ENCODE assay signal across 8 mouse cellular contexts in the genomic region with DNA sequence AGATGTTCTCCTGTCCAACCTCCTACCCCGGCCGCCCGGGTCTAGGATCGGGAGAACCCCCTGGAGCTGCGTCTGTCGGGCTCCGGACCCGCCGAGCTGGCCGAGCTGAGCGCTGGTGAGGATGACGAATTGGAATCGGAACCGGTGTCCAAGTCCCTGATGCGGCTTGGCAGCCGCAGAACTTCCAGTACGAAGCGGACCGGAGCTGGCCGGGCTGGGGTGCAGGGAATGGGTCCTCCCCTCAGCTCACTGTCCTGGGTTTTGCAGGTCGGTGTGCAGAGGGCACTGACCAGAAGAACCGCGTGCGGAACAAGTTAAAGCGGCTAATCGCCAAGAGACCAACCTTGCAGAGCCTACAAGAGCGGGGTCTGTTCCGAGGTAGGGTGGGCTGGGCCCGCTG. TPM values are rescaled to one million over a fixed set of nuclear protein-coding genes. Genes with fewer than 3 reads are reported as not detected.
DNase-seq lines count a peak whose midpoint lies in the region; ATAC-seq and TF ChIP-seq lines count a peak whose summit lies in the region.

No protein-coding gene starts in this region.

- intact Hi-C loops in heart, adult 2 months (cut with DNase I), result loop anchor here (5.0 kb wide), 1 partner anchor 155 kb away; no protein-coding TSS in a partner anchor

- no peak for TF ChIP-seq EP300 in heart, adult 2 months (IDR thresholded peaks at IDR 0.05; ENCODE audit: insufficient read depth, low read depth, low read length)

- no peaks in the 10 kb centered on the region for H3K79me2 ChIP-seq in heart, adult 2 months (replicated peaks; ENCODE audit: control insufficient read depth, insufficient read depth, low read length)

- peak overlapping the region; percentile 59 for H3K4me2 ChIP-seq in neural tube, embryonic 15.5 days

- H3K4me3 ChIP-seq in cerebellum, adult 2 months (replicated peaks; ENCODE audit: insufficient read depth, low read depth, low read length), result peak overlapping the region; percentile 46
- peak overlapping the region; percentile 55 for H3K4me3 ChIP-seq in heart, adult 2 months
- peak overlapping the region; percentile 37 for H3K4me3 ChIP-seq in neural tube, embryonic 15.5 days (replicated peaks)

- H3K27ac ChIP-seq in cerebellum, adult 2 months (ENCODE audit: insufficient read depth, low read length), result no peak overlapping the region
- peak overlapping the region; percentile 13; the same call in 1 of the 2 replicates for H3K27ac ChIP-seq in heart, adult 2 months
- no peak overlapping the region for H3K27ac ChIP-seq in neural tube, embryonic 15.5 days (replicated peaks)

- H3K4me1 ChIP-seq in cerebellum, adult 2 months (ENCODE audit: control insufficient read depth, insufficient read depth, low read length), result no peaks in the 10 kb centered on the region
- H3K4me1 ChIP-seq in heart, adult 2 months (ENCODE audit: control insufficient read depth, insufficient read depth, low read length), result no peaks in the 10 kb centered on the region
- peaks cover 15% of the 10 kb centered on the region for H3K4me1 ChIP-seq in neural tube, embryonic 15.5 days

- H3K27me3 ChIP-seq in cerebellum, adult 2 months (ENCODE audit: control insufficient read depth, insufficient read depth, low read length), result no peaks in the 10 kb centered on the region; the same call in 1 of the 2 replicates
- H3K27me3 ChIP-seq in heart, adult 2 months (ENCODE audit: control insufficient read depth, insufficient read depth, low read length), result peaks cover 2% of the 10 kb centered on the region; the same call in 1 of the 2 replicates
- peaks cover 71% of the 10 kb centered on the region for H3K27me3 ChIP-seq in neural tube, embryonic 15.5 days (replicated peaks)

- DNase-seq in cerebellum, adult 2 months, result peak; percentile 39 to 43
- no peak for DNase-seq in cerebellum, postnatal 36 days
- peak; percentile 31 for DNase-seq in Muller cell, postnatal 12 days (ENCODE audit: inconsistent ontology term)
- peak in 1 of 2 experiments; percentile 47 for DNase-seq in heart, adult 2 months
- peak; percentile 52 for DNase-seq in kidney, postnatal 10 days
- DNase-seq in yolk sac, embryonic 10.5 days (ENCODE audit: low spot score), result no peak

- no peak for ATAC-seq in neural tube, embryonic 15.5 days (ENCODE audit: low FRiP score)
- ATAC-seq in activated CD4-positive, CD25-positive, alpha-beta regulatory T cell, adult 4 months, result no peak

- 7% methylated on average over 29 of the region's 29 CpGs for WGBS in cerebellum, adult 2 months
- WGBS in heart, adult 2 months, result 12% methylated on average over 29 of the region's 29 CpGs
- 6% methylated on average over 29 of the region's 29 CpGs for WGBS in neural tube, embryonic 15.5 days

- no peaks in the 10 kb centered on the region for H3K36me3 ChIP-seq in heart, adult 2 months (ENCODE audit: control insufficient read depth, insufficient read depth, low read length)
- no peaks in the 10 kb centered on the region for H3K36me3 ChIP-seq in neural tube, embryonic 15.5 days

- TF ChIP-seq CTCF in cerebellum, adult 2 months (IDR thresholded peaks at IDR 0.05; ENCODE audit: borderline replicate concordance, insufficient read depth, low read depth, low read length), result no peak
- TF ChIP-seq CTCF in heart, adult 2 months (IDR thresholded peaks at IDR 0.05), result no peak

- no peaks in the 10 kb centered on the region for H3K9me3 ChIP-seq in neural tube, embryonic 15.5 days (replicated peaks)

- peak overlapping the region; percentile 64 for H3K9ac ChIP-seq in heart, adult 2 months (ENCODE audit: low read depth, low read length)
- no peak overlapping the region; the same call in 1 of the 2 replicates for H3K9ac ChIP-seq in neural tube, embryonic 15.5 days (replicated peaks)

- TF ChIP-seq POLR2A in cerebellum, adult 2 months (IDR thresholded peaks at IDR 0.05; ENCODE audit: borderline replicate concordance, insufficient read depth, low read length), result no peak
- no peak for TF ChIP-seq POLR2A in heart, adult 2 months (IDR thresholded peaks at IDR 0.05; ENCODE audit: insufficient read depth, low read depth, low read length)

RNA-seq across cellular contexts. Expression of a gene that starts 5.1 kb away (rescaled TPM):
- 0.87 and 0.97 TPM in 2 replicates for polyA plus RNA-seq in cerebellum, adult 2 months (2012; rRNA removed)
- 1 to 10 TPM; 2.3 to 2.4 TPM for total RNA-seq in heart, adult 2 months (2021)
- polyA plus RNA-seq in heart, adult 2 months (2012; rRNA removed), result 2.5 and 4.8 TPM in 2 replicates
- polyA plus RNA-seq in neural tube, embryonic 15.5 days (2015; fragmentation: Nextera tagmentation; extraction: Ambion mirVana), result 0.88 and 13.1 TPM in 2 replicates
- 100 to 1,000 TPM; 125 TPM for polyA plus RNA-seq in activated CD4-positive, CD25-positive, alpha-beta regulatory T cell, adult 4 months (2017; shearing (Covaris generic))

RNA-seq across cellular contexts. Expression of a gene that starts 14.9 kb away (rescaled TPM):
- polyA plus RNA-seq in cerebellum, adult 2 months (2012; rRNA removed), result 10.6 and 12.5 TPM in 2 replicates
- total RNA-seq in heart, adult 2 months (2021), result under 1 TPM; 0.91 to 0.96 TPM
- 2.4 and 3.2 TPM in 2 replicates for polyA plus RNA-seq in heart, adult 2 months (2012; rRNA removed)
- polyA plus RNA-seq in neural tube, embryonic 15.5 days (2015; fragmentation: Nextera tagmentation; extraction: Ambion mirVana), result 1.8 and 2.7 TPM in 2 replicates
- polyA plus RNA-seq in activated CD4-positive, CD25-positive, alpha-beta regulatory T cell, adult 4 months (2017; shearing (Covaris generic)), result under 1 TPM; 0.15 to 0.75 TPM

RNA-seq across cellular contexts. Expression of a gene that starts 15.2 kb away (rescaled TPM):
- polyA plus RNA-seq in cerebellum, adult 2 months (2012; rRNA removed), result 81.6 and 87.4 TPM in 2 replicates
- total RNA-seq in heart, adult 2 months (2021), result 10 to 100 TPM; 42.6 to 47.7 TPM
- 36.6 and 51.3 TPM in 2 replicates for polyA plus RNA-seq in heart, adult 2 months (2012; rRNA removed)
- polyA plus RNA-seq in neural tube, embryonic 15.5 days (2015; fragmentation: Nextera tagmentation; extraction: Ambion mirVana), result 108 and 115 TPM in 2 replicates
- 10 to 100 TPM; 21.6 to 21.9 TPM for polyA plus RNA-seq in activated CD4-positive, CD25-positive, alpha-beta regulatory T cell, adult 4 months (2017; shearing (Covaris generic))

RNA-seq across cellular contexts. Expression of a gene that starts 27.4 kb away (rescaled TPM):
- 0.03 TPM in 1 of 2 replicates, not detected in the other for polyA plus RNA-seq in cerebellum, adult 2 months (2012; rRNA removed)
- total RNA-seq in heart, adult 2 months (2021), result not detected
- not detected in 2 replicates for polyA plus RNA-seq in heart, adult 2 months (2012; rRNA removed)
- polyA plus RNA-seq in neural tube, embryonic 15.5 days (2015; fragmentation: Nextera tagmentation; extraction: Ambion mirVana), result 0.03 TPM in 1 of 2 replicates, not detected in the other
- polyA plus RNA-seq in activated CD4-positive, CD25-positive, alpha-beta regulatory T cell, adult 4 months (2017; shearing (Covaris generic)), result under 1 TPM in 1 of 2 experiments, not detected in 1; 0.07 TPM

RNA-seq across cellular contexts. Expression of a gene that starts 38.0 kb away (rescaled TPM):
- polyA plus RNA-seq in cerebellum, adult 2 months (2012; rRNA removed), result 47.8 and 51.8 TPM in 2 replicates
- total RNA-seq in heart, adult 2 months (2021), result 10 to 100 TPM; 19.2 to 20.4 TPM
- polyA plus RNA-seq in heart, adult 2 months (2012; rRNA removed), result 15.8 and 22.3 TPM in 2 replicates
- 16.4 and 18.3 TPM in 2 replicates for polyA plus RNA-seq in neural tube, embryonic 15.5 days (2015; fragmentation: Nextera tagmentation; extraction: Ambion mirVana)
- polyA plus RNA-seq in activated CD4-positive, CD25-positive, alpha-beta regulatory T cell, adult 4 months (2017; shearing (Covaris generic)), result 10 to 100 TPM in 1 of 2 experiments, 1 to 10 TPM in 1; 4.0 to 10.6 TPM

Comparison
In these comparisons a context has a peak if more than half of its experiments do, and no peak if none do; other contexts are left out.
1. DNase-seq: peak in cerebellum, adult 2 months (2 of 2), Muller cell, postnatal 12 days (single experiment) and kidney, postnatal 10 days (single experiment); none in cerebellum, postnatal 36 days (0 of 2) and yolk sac, embryonic 10.5 days (single experiment).
2. Peak in every context shown above with its lines, with median percentiles within 50 percentile points of each other: H3K4me3 ChIP-seq.